Mouse (Mus musculus) neutrophil, adult 65 days (primary cell): ENCODE results near the gene Ccnj. TPM values are rescaled to one million over a fixed set of nuclear protein-coding genes. Genes with fewer than 3 reads are reported as not detected.

Source experiments
- total RNA-seq: library from RNA; stranded (reverse); gene quantifications from 2 replicates; pipeline ENCODE4 v1.2.4, GENCODE M21; 2023

Gene Ccnj
- 4.1 and 4.9 TPM in 2 replicates for total RNA-seq

GRCm38 (mm10) chr19:40830703-40831415 is at the start of gene Ccnj:
Gene Ccnj (plus strand): TSS chr19:40831279.

GRCm38 (mm10) chr19:40894519-40895392 is 63.7 kb downstream of the Ccnj start, which contains the start of gene Zfp518a:
Gene Zfp518a (plus strand): TSS chr19:40894705.

Other genes with a start within 250 kb of the Ccnj start
- 4.9 and 8.1 TPM in 2 replicates for gene Aldh18a1, start 242.8 kb upstream of the Ccnj start, total RNA-seq
- gene Tctn3, start 219.0 kb upstream of the Ccnj start, total RNA-seq = 4.8 and 5.4 TPM in 2 replicates
- 66.6 and 110 TPM in 2 replicates for gene Entpd1, start 218.9 kb upstream of the Ccnj start, total RNA-seq
- not detected in 2 replicates for gene Cc2d2b, start 82.5 kb upstream of the Ccnj start, total RNA-seq
- 21.8 and 24.2 TPM in 2 replicates for gene Zfp518a, start 63.4 kb downstream of the Ccnj start, total RNA-seq
- gene Blnk, start 163.3 kb downstream of the Ccnj start, total RNA-seq = 3.3 and 9.8 TPM in 2 replicates
- 0.95 and 1.2 TPM in 2 replicates for gene Dntt, start 198.0 kb downstream of the Ccnj start, total RNA-seq
- gene Opalin, start 245.8 kb downstream of the Ccnj start, total RNA-seq = not detected in 2 replicates